Mouse (Mus musculus) brown adipose tissue, adult 24 weeks (tissue): Measurements from ENCODE around the gene Ssr4. TPM values are rescaled to one million over a fixed set of nuclear protein-coding genes. Genes with fewer than 3 reads are reported as not detected.

ENCODE experiments used
- H3K27ac ChIP-seq: fragments of 200-500 bp; replicated peaks from 2 replicates; pipeline ENCODE4 v1.5.1; 2012; ENCODE audit warnings: low read depth, mild to moderate bottlenecking, low read length
- H3K4me1 ChIP-seq: fragments of 200-500 bp; 2 replicates; pipeline ENCODE4 v1.6.1; 2012; ENCODE audit warnings: low read length, mixed read lengths; ENCODE audit not compliant: control insufficient read depth, insufficient read depth, insufficient read length
- H3K4me3 ChIP-seq: fragments of 200-500 bp; 2 replicates; pipeline ENCODE4 v1.5.1; 2012; ENCODE audit warnings: low read depth, mild to moderate bottlenecking, low read length, moderate library complexity; ENCODE audit not compliant: insufficient read depth
- polyA plus RNA-seq: library from polyadenylated mRNA; stranded (reverse); fragments of >200 nt; gene quantifications from 2 replicates; pipeline ENCODE4 v1.2.4, GENCODE M21; 2012; ENCODE audit not compliant: missing spikeins, insufficient read depth, insufficient read length

Gene Ssr4
- polyA plus RNA-seq, 1 experiment: 189 TPM

GRCm38 (mm10) chrX:73785666-73786065 lies 1.2 kb upstream of the Ssr4 start:
- Histone ChIP-seq H3K4me3 (peak overlapping the region; percentile 89), H3K4me1 (peaks cover 2% of the 10 kb centered on the region; the same call in 1 of the 2 replicates), H3K27ac (peak overlapping the region; percentile 96)

GRCm38 (mm10) chrX:73787225-73787558 lies 364 bp downstream of the Ssr4 start:
- peak overlapping the region; percentile 73 for H3K27ac ChIP-seq
- peak overlapping the region; percentile 68 for H3K4me3 ChIP-seq
- peaks cover 2% of the 10 kb centered on the region; the same call in 1 of the 2 replicates for H3K4me1 ChIP-seq

DNA sequence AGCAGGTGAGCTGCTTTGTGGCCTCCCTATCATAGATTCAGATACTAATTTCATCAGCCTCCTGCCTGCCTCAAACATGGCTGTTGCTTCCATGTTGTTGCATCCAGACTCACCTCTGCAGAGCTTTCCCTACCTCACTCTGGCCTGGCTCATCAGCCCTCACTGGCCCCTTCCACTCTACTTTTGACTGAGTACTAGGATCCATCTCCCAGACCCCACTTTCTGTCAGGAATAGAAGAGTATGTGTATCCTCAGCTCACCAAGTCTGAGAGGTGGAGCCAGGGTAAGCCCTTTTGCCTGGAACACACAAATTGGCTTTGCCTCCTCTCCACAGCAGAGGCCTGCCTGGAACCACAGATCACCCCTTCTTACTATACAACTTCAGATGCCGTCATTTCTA lies 1.7 kb downstream of the Ssr4 start:
- Histone ChIP-seq H3K4me3 (no peak overlapping the region), H3K4me1 (no peaks in the 10 kb centered on the region; the same call in 1 of the 2 replicates), H3K27ac (no peak overlapping the region)

GRCm38 (mm10) chrX:73793039-73793438 lies 6.2 kb downstream of the Ssr4 start:
- Histone ChIP-seq H3K4me1 (no peaks in the 10 kb centered on the region; the same call in 1 of the 2 replicates), H3K27ac (no peak overlapping the region), H3K4me3 (no peak overlapping the region)

- no peak overlapping the region for H3K4me3 ChIP-seq
- no peaks in the 10 kb centered on the region for H3K4me1 ChIP-seq
- H3K27ac ChIP-seq: no peak overlapping the region
Observed at GRCm38 (mm10) chrX:73793505-73793904, 6.7 kb downstream of the Ssr4 start.

DNA sequence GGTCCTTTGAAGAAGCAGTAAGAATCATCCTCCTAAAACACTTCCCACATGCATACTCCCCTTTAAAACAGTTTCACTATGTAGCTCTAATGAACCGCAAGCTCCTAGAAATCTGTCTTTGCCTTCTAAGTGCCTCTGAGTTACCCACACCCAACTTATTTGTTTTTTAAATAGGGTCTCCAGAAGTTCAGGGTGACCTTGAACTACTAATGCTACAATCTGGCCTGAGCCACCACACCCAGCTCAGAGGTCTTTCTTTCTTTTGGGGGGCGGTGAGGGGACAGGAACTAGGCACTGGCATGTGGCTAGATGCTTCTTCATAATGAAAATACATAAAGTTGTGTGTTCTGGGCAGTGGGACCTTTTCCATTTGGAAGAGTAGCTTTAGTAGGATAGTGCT lies 10.7 kb downstream of the Ssr4 start:
- Histone ChIP-seq H3K4me3 (no peak overlapping the region), H3K27ac (no peak overlapping the region), H3K4me1 (no peaks in the 10 kb centered on the region)

DNA sequence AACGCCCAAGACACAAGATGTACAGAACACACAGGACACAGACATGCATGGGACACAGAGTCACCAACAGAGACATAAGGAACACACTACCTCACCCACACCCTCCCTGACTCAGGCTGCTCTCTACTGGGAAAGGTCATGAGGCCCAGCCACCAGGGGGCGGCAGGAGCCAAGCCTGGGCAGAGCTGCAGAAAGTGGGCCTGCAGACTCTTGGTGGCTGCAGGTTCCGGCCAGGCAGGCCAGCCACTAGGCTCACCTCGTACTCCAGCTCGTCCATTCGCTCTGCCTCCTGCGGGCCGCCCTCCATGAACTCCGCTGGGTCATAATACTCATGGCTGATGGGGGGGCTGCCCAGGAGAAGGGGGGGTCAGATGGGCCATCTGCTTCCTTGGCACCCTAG lies 11.7 kb downstream of the Ssr4 start:
- Histone ChIP-seq H3K4me1 (no peaks in the 10 kb centered on the region), H3K27ac (no peak overlapping the region), H3K4me3 (no peak overlapping the region)

- Histone ChIP-seq H3K27ac (no peak overlapping the region), H3K4me1 (no peaks in the 10 kb centered on the region), H3K4me3 (no peak overlapping the region)
Observed at GRCm38 (mm10) chrX:73805814-73806213, 19.0 kb downstream of the Ssr4 start.

GRCm38 (mm10) chrX:73815072-73815471 lies 28.2 kb downstream of the Ssr4 start:
- Histone ChIP-seq H3K4me3 (no peak overlapping the region), H3K4me1 (no peaks in the 10 kb centered on the region), H3K27ac (no peak overlapping the region)

GRCm38 (mm10) chrX:73816596-73817314 lies 29.9 kb downstream of the Ssr4 start:
- H3K4me3 ChIP-seq: no peak overlapping the region
- H3K27ac ChIP-seq: no peak overlapping the region
- H3K4me1 ChIP-seq: no peaks in the 10 kb centered on the region

DNA sequence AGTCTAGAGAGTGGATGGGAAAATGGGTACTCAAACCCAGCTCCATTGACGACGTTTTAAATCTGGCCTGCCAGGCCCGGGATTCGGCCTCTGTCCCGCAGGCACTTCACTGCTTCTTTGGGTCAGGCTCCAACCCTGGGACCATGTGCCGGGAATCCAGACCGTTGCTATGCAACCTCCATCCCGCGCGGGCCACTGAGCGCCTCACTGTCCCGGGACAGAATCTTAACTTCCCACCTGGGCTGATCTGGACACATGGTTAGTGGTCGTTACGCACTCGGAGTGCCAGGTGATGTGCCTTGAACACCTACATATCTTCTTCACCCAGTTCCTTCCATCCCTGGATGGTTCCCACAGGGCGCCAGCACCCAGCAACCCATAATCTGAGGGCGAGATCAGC lies 36.9 kb downstream of the Ssr4 start:
- no peaks in the 10 kb centered on the region; the same call in 1 of the 2 replicates for H3K4me1 ChIP-seq

DNA sequence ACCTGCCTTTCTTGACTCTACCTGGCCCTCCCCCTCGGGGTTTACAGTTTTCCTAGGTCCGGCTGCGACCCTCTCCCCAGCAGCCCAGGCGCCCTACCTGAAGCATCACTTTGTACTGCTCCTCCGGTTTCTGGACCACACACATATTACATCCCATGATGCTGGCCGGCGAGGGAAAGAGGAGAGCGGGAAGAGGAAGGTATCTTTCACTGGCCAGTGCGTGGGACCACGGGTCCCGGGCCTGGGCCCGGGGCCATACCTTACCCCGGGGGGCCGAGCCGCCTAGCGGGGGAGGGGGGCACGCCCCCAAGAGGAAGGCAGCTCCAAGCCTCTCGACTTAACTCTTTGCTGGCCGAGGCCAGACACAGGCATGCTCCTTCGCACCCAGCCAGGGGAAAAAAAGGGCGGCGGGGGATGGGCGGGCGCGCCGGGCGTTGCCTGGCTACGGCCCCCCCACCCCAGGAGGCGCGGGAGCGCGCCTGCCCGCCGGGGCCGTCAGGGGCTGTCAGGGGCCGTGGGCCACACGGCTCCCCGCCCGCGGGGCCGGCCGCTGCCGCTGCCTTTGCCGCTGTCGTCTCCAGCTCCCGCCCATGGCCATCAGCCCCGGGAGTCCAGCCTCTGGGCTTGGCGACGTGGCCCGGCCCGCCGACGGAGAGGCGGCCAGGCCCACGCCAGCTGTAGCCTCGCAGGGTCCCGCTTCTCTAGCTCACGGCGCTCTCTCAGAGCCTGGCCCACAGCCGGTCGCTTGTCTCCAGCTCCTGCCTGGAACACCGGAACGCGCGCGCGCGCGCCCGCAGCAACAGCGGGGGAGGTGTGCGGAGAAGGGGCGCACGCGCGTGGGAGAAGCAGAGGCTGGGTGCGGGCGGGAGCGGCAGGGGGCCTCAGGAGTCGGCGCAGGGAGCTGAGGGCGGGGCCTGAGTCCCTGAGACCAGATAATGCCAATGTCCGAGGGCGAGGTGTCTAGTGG lies 37.6 kb downstream of the Ssr4 start, which contains the start of gene Pdzd4:
Gene Pdzd4 (minus strand): TSS at position 785 of the 967 bp plus-strand sequence.
- Histone ChIP-seq H3K4me1 (no peaks in the 10 kb centered on the region; the same call in 1 of the 2 replicates), H3K4me3 (peak within 1 kb of the TSS; percentile 75), H3K27ac (no peak within 1 kb of the TSS)

More for the DNA sequence above, 36.9 kb downstream of the Ssr4 start:
- Histone ChIP-seq H3K4me3 (peak overlapping the region; percentile 75), H3K27ac (no peak overlapping the region)

DNA sequence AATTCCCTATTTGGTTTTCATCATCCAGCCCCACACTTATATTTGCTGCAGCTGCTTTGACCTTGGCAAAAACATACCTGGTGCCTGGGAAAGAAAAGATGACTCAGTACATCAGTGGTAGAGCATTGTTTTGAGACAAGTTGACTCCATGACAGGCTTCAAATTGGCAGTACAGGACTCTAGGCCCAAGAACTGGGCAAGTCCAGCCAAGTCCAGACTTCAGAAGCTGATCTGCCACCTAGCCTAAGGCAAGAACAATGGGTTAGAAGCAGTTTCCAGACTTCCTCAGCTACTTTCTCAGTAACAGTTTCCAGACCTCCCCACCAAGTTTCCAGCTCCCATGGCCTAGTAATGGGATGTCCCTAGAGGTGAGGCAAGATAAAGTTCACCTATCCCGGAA lies 48.9 kb downstream of the Ssr4 start:
- Histone ChIP-seq H3K27ac (no peak overlapping the region), H3K4me1 (no peaks in the 10 kb centered on the region), H3K4me3 (no peak overlapping the region)

DNA sequence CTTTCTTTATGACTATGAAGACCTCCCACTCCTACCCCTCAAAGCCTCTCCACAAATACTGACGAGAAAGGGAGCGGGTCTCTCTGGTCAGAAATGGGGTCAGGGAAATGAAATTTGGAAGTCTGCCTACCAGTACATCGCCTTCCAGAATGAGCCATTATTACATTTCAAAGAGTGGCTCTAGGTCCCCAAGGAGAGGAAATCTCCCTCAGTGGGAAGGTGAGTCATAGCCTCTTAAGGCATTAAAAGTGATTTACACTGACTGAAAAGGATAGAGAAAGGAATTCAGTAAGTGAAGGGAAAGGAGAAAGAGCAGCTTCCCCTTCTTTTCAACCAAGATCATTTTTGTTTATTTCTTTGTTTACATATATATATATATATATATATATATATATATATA lies 49.9 kb downstream of the Ssr4 start:
- no peak overlapping the region for H3K4me3 ChIP-seq
- H3K27ac ChIP-seq: no peak overlapping the region
- no peaks in the 10 kb centered on the region for H3K4me1 ChIP-seq
